Mouse (Mus musculus) thymus, postnatal 0 days (tissue): ENCODE results near the gene Plin1. TPM values are rescaled to one million over a fixed set of nuclear protein-coding genes. Genes with fewer than 3 reads are reported as not detected.

Experiments used
- DNase-seq: peaks from one replicate; pipeline ENCODE4 v3.0.0-alpha.2; 2015; ENCODE audit warnings: low spot score
- polyA plus RNA-seq: library from polyadenylated mRNA; unstranded; fragments of >200 nt; fragmentation: Nextera tagmentation; extraction: Ambion mirVana; gene quantifications from 2 replicates; pipeline ENCODE4 v1.2.1, GENCODE M21; 2015

The Plin1 gene
- polyA plus RNA-seq, 1 experiment from 2014 or later: 1.1 TPM

DNA sequence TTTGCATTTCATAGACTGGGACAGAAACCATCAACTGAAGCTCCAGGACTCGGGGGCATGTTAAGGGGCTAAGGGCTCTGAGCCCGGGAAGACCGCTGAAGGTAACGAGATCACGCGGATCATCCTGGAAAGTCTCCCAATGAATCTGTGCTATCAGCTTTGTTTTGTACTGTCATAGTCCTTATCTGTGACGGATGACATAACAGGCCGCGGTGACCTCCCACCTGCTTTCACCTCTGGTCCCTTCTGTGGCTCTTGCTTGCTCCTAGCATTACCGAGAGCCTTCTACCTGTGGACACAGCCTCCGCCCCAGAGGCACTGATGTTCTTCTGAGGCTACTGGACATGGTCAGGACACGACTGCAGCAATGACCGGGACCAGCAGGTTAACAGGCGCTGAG lies 3.8 kb upstream of the Plin1 start:
- no peak for DNase-seq

DNA sequence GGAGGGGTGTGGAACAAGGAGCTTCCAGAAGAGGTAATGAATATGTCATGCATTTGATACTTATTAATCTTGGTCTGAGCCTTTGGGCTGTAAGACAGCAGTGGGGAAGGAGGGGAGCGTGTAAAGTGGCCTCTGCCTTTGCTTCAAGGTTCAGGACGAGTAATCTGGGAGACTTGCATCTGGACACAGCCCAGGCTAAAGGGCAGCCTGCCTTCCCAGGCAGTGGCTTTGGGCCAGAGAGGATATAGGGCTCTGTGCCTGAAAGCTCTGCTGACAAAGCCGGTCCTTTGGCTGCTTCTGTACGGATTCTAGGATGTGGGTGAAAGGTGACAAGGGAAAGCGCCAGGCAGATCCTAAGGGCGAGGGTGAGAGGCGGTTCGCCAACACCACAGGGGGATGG lies 1.9 kb upstream of the Plin1 start:
- no peak for DNase-seq

DNA sequence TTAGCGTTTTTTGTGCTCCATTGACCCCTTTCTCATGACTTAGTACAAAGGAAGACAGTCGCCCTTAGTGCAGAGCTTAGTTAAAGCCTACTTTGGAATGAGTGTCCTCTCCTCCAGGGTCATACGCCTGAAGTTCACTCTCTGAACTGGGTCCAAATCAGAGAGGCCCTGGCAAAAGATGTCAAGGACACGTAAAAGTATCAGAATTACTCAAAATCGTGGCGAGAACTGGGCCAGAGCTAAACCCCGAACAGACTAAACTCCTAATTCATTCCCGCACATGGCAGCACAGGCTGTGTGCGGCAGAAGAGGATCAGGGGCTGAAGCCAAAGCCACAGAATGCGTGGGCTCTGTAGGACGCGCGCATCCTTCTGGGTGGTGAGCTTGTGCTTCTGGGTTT lies 1.3 kb downstream of the Plin1 start:
- DNase-seq: no peak

DNA sequence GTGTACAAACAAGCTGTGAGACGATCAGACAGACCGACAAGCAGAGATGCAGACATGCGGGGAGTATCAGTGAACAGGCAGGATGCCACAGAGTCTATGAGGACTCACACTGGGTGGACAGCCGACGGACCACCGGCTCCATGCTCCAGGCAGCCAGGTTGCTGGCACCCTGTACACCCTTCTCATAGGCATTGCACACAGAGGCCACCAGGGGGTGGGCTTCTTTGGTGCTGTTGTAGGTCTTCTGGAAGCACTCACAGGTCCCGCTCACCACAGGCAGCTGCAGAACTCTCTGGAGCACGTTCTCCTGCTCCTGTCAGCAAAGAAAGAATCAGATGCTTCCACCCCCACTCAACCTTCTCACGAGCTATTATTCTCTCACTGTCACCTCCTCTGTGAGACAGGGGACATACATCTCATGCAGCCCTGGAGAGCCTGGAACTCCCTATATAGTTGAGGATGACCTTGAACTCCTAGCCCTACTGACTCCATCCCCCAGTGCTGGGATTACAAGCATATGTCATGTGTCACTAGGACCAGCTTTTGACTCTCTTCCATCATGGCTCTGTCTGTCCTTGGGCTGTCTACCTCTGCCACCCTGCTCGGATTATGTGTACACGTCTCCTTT lies 2.8 kb downstream of the Plin1 start:
- peak; percentile 23 for DNase-seq

DNA sequence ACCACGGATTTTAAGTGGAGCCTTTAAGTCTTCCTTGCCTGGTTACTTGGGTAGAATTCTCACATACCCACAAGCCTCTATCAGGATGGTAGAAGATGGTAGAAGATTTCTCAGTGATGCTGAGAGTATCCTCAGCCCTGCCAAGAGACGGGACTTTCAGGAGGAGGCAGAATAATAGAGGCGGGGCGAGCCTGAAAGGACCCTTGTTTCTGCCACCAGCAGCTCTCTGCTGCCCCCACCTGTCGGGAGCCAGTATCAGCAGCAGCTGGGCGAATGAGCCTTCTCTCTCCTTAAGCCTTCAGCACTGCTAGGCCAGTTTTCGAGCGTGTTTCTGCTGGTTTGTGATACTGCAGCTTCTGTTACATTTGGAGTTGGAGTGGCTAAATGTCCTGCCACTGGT lies 3.5 kb downstream of the Plin1 start:
- peak; percentile 66 for DNase-seq

DNA sequence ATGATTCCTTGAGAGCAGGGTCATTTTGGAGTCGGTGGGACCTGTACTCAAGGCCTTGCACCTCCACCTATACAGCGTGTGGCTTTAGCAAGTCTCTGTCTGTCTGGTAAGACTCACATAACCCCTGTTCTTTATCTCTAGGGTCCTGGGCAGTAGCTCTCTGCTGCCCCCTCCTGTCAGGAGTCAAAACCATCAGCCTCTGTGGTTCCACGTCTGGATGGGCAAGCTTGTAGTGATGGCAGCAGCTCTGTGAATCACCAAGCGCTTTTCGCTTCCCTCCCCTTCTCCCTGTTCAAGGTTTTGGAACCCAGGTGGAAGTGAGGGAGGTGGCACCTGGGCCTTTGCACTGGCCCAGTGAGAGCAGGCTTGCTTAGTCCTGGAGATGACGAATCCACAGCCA lies 4.5 kb downstream of the Plin1 start:
- peak; percentile 81 for DNase-seq

DNA sequence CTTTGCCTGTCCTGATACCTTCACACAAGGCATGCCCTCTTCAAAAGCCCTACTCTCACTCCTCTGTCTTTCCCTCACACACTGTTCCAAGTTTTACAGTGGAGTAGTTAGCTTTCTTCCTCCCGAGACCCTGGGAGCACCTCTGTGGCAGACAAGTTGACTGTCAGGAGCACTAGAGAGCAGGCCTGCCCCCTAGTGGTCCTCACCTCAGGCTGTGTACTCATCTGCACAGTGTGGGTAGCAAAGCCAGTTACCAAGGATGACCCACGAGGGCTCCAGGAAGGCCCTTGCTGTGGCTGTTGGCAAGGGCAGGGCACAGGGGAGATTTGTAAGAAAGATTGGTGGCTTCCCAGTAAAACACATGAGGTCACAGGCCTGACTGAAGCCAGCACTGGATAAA lies 5.6 kb downstream of the Plin1 start:
- DNase-seq: peak; percentile 56

DNA sequence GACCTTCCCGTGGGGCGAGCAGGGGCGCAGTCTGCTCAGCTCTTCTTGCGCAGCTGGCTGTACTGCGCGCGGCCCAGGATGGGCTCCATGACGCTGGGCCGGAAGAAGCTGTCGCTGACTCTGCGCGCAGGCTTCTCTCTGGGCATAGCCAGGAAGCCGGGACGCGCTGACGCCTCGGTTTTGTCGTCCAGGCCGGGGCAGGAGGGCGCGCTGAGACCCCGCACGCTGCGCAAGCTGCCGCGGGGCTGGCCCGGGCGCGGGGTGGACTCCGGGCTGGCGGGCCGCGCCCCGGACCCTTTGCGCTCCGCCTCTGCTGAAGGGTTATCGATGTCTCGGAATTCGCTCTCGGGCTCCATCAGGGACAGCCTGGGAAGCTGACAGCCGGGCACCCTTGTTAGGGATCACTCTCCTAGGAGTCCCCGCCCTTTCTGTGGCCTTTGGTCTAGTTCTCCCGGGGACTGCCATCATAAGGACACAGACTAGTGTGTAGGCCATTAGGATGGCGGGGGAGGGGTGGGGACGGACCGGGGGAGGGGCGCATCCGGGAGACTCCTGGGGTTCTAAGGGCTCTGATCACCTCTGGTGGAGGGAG lies 11.2 kb downstream of the Plin1 start:
- peak; percentile 80 for DNase-seq

DNA sequence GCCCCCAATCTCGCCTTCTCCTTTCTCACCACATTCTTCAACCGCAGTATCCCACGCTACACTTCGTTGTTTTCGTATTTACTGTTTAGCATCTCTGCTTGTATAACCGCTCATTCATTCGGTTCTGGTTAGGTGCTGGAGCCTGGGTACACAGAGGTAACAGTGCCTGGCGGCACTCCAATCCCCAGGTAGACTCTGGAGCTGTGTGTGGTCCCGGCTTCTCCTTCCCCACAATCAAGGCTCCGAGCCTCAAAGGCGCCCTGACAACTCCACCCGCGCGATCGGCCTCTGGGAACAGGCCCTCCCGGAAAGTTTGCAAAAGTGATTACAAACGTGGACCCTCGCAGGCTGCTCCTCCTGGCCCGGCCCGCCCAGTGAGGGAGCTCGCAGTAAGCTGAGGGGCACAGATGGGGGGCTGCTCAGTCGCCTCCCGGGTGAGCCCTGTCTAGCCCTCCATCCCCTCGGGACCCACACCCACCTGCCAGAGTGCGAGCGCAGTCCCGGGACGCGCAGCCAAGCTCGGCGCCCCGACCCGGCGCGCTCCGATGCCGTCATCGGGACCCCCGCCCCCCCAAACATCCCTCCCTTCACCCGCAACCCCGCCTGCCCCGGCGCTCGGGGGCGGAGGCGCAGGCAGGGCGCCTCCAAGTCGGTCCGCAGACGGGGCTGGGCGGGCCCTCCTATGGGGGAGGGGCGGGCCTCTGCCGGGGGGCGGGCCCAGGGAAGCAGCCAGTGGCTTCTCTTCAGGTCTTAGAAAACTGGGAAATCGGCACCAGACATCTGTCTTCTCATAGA lies 17.3 kb downstream of the Plin1 start, which contains the start of gene Kif7:
Kif7 (minus strand) TSS at position 534 of the 795 bp plus-strand sequence.
- peak; percentile 87 for DNase-seq

DNA sequence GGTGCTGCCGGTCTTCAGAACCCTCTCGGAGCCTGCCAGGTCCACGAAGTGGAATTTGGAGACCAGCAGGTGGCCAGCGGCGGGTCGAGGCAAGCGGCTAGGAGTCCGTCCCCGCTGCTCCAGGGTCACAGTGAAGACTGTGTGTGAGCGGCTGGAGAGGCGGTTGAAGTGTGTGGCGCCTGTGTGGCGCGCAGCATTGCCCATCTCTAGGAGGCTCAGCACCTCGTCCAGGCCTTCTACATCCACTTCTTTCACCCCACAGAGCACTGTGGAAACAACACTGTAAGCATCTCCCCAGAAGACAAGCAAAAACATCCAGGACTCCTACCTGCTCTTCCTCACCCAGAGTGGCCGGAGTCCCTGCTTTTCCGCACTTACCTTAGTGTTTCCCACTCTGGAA lies 21.9 kb downstream of the Plin1 start:
- DNase-seq: no peak

DNA sequence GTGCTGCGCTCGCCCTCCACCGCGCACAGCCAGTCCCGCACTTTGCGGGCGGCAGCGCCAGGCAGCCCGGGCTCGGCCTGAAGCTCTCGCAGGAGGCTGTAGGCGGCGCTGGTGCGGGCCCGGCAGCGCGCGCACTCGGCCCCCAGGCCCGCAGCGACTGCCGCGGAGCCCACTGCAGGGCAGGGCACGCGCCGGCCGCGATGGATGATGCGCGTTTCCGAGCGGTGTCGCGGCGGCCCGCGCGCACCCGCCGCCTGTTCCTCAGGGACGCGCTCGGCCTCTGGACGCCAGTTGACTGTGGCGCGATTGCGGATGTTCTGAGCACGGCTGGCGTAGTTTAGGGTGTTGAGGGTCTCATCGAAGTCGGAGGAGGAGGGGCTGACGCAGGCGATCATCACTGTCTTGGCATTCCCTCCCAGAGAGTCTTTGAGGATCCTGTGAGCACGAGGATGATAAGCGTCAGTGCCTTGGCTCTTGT lies 22.5 kb downstream of the Plin1 start:
- DNase-seq: peak; percentile 52

DNA sequence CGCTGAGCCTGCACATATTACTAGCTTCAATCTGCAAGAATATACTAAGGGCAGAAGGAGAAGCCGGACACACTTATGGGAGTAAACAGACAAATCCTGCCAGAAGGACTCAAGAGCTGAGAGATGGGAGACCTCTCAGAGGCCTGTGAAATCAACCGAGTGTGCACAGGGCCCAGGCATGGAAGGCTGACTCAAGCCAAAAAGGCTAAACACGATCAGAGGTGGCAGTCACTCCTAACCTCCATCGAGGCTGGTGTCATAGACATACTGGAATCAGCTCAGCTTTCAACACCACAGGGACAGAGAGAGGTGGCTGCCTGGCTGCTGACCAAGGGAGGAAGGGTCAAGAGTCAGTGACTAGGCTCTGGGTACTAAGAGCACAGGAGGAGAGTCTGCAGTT lies 27.5 kb downstream of the Plin1 start:
- no peak for DNase-seq

DNA sequence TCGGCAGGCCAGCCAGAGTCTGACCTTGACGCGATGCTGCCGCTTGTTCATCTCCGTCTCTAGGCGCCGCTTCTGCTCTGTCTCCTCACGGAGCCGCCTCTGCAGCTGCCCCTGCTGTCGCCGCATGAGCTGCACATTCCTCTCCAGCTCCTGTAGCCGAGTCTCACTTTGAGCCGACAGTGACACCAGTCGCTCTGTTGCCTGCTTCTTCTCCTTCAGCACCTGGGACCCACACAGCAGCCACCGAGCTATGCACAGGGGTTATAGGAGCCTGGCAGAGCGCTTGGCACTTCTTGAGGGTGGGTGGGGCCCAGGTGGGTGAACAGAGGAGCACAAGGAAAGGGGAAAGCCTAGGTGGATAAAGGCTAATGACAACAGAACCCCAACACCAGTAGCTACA lies 29.9 kb downstream of the Plin1 start:
- DNase-seq: no peak

DNA sequence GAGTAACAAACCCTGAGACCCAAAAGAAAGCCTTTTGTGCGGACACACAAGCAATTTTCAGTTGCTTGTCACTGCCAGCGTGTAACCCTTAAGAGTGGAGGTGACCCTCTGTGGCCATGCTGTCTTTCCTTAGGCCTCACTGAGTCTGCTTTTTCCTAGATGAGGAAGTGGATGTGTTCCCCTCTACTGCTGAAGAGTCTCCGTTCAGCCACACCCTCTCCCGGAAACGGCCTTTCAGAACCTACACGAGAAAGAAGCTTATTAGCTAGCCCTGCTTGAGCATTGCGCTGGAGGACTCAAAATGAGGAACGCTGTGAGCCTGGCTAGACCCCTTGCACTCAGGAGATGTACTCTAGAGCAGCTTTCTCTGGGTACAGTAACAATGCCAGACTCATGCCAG lies 36.2 kb downstream of the Plin1 start:
- no peak for DNase-seq

DNA sequence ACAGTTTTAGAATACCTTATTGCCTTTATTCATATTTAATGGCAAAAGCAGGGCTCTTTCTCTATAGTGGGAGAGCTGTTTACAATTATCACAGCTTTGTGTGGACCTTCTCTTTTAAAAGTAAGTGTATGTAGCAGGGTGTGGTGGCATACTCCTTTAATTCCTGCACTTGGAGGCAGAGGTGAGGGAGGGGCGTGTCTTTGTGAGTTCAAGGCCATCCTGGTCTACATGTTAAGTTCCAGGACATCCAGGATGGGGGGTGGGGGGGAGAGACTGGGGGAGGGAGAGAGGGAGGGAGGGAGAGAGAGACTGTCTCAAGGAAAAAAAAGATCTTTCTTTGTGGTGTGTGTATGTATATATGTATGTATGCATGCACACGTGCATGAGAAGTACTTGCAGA lies 52.5 kb downstream of the Plin1 start:
- DNase-seq: no peak

DNA sequence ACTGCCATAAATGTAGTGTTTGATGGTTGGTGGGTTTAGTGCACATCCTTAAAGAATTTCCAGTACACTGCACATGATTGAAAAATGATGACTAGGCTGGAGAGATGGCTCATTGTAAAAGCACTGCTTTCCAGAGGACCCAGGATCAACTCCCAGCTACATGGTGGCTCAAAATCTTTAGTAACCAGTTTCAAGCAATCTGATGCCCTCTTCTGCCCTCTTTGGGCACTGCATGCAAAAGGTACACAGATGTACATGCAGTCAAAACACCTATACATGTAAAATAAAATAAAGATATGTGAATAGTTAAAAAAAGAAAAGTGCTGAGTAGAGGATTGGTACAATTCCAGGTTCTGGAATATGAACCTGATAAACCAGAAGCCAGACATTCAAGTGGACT lies 53.5 kb downstream of the Plin1 start:
- DNase-seq: no peak

DNA sequence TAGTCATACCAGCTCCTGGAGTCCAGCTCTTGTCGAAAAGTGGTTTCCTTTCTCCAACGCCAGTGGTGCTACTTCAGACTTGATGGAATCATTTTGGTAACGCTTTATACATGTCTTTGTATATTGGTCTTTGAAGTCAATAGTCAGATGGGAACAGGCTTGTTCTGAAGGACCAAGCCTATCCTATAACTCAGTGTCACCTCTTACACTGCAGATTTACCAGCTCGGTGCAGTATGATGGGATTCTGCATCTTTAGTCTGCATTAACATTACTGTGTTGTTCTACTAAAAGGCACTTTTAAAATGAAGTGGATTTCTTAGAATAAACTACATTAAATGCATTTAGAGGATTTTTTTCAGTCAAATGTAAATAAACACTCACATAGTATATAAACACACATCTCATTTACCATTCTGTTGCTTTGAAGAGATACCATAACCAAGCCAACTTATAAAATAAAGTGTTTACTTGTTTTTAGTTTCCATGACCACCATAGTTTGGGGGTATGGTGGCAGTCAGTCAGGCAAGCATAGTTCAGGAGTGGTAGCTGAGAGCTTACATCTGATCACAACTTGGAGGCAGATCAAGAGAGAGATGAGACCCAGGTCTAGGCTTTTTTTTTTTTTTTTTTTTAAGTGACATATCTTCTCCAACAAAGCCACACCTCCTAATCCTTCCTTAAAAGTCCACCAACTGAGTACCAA lies 61.7 kb downstream of the Plin1 start:
- no peak for DNase-seq

Other genes with a start within 250 kb of the Plin1 start
- 0.57 and 0.82 TPM in 2 replicates for gene Rhcg, start 115.2 kb downstream of the Plin1 start, polyA plus RNA-seq
- 6.0 and 7.2 TPM in 2 replicates for gene Ticrr, start 72.7 kb downstream of the Plin1 start, polyA plus RNA-seq
- 2.2 and 2.5 TPM in 2 replicates for gene Kif7, start 17.2 kb downstream of the Plin1 start, polyA plus RNA-seq
- 5.7 and 6.1 TPM in 2 replicates for gene Pex11a, start 10.2 kb upstream of the Plin1 start, polyA plus RNA-seq
- 0.13 and 0.31 TPM in 2 replicates for gene Wdr93, start 10.3 kb upstream of the Plin1 start, polyA plus RNA-seq
- 0.14 TPM in 1 of 2 replicates, not detected in the other for gene Mesp1, start 60.9 kb upstream of the Plin1 start, polyA plus RNA-seq
- 0.09 and 0.10 TPM in 2 replicates for gene Mesp2, start 77.8 kb upstream of the Plin1 start, polyA plus RNA-seq
- 3.6 and 5.0 TPM in 2 replicates for gene Anpep, start 128.2 kb upstream of the Plin1 start, polyA plus RNA-seq
- 20.7 and 23.7 TPM in 2 replicates for gene Ap3s2, start 187.7 kb upstream of the Plin1 start, polyA plus RNA-seq
- 10.0 and 11.3 TPM in 2 replicates for gene Arpin, start 202.5 kb upstream of the Plin1 start, polyA plus RNA-seq